Mouse (Mus musculus): Measurements from ENCODE around the gene 1810010D01Rik.
A peak's percentile ranks its signal among the peaks of the same experiment; 100 is the strongest.

Gene 1810010D01Rik

DNA sequence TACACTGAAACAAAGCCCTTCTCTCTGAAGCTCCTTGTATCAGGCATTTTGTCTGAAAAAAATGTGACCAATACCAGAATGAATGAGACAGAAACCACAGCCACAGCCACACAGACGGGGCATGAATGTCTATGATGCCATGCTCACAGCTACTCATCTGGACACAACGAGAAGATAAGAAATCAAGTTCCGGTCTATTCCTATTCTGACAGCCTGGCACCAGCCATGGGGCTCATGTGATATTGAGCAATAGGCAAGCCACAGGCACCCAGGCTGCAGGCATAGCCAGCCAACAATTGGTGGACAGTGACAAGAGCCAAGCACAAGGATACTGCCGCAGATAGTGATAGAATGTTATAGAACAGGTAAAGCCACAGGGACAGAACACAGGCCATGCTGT, 7.6 kb upstream of the 1810010D01Rik start:
- no peak for DNase-seq (ENCODE audit: low spot score)

DNA sequence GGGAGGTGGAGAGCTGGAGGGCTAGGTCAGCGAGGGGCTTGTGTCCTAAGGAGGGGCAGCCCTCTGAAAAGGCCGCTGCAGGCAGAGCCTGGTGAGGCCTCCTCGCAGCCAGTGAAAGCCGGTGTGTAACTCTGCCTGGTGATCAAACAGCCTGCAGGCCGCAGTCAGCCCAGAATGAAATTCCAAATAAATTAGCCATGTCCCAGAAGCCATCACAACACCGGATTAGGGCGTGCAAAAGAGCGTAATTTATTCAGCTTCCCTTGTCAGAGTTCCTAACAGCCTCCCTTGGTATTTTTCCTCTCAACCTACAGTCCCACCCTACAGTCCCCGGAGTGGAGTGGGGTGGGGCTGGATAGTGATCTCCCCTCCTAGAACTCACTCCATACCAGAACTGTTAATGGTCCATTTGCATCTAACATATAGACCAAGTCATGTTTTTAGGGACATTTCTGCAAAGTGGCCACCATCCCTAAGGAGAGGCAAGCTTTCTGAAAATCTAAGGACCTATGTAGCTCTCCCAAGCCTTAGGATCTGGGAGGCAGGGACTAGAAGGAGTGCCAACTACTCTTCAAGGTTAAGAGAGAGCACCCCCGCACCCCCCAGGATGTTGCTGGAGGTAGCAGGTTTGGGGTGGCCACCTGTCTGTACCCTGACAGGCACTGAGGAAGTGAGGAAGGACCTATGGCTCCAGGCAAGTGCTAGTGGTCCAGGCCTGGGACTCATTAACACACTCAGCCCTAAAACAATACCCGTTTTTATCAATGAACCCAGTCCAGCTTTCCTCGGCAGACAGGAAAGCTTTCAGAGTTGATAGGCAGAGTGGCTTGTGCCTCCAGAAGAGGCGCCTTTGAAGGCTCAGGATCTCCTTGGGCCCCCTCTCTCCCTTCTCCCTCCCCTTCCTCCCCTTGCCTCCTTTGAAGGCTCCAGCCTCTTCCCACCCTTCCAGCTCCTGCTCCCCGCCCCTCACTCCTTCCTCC, 4.1 kb upstream of the 1810010D01Rik start:
- DNase-seq (ENCODE audit: low spot score) = no peak

DNA sequence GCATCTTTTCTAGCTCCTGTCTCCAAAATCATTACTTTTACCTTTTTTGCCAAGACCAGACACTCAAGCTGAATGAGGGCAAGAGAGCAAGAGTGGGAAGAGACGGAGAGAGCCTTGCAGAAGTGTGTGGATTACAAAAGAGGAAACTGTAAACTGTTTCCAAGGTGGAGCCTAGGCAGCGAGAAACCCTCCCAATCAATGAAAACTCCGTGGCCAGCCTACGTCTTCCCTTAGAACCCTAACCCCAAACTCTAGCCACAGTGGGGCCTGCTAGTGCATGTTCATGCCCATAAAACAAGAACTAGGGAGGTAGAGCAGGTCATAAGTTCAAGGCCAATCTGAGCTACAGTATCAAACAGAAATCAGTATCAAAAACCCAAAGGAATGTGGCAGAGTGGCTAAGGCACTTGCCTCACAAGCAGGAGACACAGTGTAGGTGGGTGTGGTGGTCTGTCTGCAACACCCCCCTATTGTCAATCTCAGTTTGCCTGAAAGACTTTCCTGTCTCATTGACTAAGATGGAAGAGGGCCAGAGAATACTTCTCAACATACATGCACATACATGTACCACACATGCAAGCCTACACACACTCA, 2.7 kb upstream of the 1810010D01Rik start:
- no peak for DNase-seq (ENCODE audit: low spot score)

DNA sequence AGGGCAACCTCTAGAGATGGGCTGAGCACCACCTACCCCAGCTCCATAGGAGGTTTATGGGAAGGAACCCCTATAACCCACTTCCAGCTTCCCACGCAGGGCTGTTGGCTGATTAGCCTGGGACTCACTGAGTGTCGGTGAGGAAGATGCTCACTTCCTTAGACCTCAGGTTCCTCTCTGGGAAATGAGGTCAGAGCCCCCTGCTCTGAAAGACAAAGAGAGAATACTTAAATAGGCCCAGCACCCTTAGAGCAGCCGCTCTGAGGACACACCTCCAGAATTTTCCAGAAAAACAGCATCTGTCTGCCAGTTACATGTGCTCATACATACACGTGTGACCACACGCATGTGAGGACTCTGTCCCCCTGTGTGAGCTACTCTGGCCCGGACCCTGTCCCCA, 1.1 kb downstream of the 1810010D01Rik start:
- no peak for DNase-seq (ENCODE audit: low spot score)

DNA sequence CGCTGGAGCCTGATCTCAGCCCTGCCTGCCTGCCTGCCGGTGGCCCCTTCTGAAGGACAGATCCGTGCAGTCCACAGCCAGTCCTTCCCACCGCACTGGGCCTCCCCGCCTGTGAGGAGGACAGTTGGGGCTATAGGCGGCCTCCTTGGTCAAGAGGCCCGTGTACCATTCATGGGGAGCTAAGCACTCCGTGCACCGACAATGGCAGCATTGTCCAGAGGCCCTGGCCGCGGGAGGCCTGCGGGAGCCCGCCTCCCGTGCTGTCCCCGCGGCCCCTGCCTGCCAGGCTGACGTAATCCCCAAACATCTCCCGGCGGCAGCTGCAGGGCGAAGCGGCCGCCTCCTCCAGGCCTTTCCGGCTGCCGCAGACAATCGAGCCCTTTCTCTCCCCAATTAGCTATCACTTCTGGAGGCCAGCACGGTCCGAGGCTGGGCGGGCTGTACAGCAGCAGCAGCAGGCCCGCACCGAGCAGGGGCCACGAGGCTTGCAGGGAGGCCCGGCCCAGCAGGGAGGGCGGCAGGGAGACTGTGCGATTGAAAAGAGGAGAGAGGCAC, 1.8 kb downstream of the 1810010D01Rik start:
- peak; percentile 48 for DNase-seq (ENCODE audit: low spot score)

DNA sequence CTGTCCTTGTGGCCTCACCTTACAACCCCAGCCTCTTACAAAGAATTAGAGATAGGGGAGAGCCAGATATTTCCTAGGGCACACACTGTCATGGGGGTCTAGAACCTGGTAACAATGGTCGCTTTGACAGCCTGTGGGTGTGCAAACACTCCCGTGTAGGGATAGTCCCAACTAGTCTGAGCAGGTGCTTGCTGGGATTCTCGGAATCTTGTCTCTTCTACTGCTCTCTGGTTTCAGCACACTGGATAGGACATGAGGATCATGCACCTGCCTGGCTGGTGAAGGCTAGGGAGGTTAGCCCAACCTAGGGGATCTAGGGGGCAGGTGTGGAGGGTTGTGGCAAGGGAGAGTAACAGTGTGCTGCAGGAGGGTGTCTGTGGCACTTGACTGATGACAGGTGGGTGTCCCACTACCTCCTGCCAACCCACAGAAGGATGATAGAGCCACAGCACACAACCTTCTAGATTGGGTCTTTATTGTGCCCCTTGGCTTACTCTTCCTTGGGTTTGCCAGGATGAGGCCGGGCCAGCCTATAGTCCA, 2.5 kb downstream of the 1810010D01Rik start:
- DNase-seq (ENCODE audit: low spot score) = no peak

DNA sequence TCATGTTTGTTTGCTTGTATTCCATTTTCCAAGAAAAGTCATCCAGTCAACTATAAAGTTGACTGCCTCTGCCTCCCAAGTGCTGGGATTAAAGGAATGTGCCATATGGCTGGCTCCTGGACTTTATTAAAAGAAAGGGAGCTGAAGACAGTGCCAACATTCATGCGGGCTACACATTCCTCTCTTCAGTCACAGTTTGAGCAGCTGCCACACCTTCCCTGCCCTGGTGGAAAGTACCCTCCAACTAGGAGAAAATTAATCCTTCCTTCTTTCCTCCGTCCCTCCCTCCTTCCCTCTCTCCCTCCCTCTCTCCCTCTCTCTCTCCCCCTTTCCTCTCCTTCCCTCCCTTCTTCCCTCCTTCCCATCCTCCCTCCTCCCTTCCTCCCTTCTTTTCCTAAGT, 8.2 kb downstream of the 1810010D01Rik start:
- DNase-seq (ENCODE audit: low spot score) = no peak

DNA sequence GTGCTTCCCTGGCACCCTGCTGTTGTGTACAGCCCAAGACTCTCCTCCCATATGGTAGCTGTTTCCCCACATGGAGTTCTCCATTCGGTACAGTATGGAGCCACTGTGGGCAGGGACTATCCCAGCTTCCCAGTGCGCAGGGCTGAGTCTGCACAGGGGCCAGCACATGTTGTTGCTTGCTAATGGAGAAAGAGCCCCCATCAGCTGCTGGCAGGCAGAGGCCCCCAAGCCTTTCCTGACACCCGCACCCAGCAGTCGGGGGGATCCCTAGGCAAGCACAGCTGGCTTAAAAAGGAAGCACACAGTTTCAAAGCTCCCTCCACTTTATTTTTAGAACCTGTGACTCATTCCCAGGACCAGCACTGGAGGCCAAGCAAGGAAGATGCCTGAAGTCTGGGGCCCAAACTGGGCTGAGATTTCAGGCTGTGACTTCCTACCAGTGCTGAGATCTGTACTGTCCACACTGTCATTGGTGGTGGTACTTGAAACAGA, 9.7 kb downstream of the 1810010D01Rik start:
- DNase-seq (ENCODE audit: low spot score) = no peak

DNA sequence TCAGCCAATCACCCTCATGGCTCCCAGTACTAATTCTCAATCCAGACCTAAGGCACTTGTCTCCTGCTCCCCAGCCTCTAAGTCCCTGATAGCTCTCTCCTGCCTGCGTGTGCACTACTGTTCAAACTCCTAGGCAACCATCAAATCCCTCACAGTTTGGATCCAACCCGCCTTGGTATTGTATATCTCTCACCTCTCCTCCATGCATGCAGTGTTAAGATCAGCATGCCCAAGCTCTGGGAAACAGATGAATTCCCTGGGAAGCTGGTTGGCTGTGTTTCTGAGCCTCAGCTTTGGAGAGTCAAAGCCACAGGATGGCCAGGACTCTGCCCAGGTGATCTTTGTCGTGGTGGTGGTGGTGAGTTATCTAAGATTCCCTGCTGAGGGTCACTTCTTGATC, 10.2 kb downstream of the 1810010D01Rik start:
- no peak for DNase-seq (ENCODE audit: low spot score)

DNA sequence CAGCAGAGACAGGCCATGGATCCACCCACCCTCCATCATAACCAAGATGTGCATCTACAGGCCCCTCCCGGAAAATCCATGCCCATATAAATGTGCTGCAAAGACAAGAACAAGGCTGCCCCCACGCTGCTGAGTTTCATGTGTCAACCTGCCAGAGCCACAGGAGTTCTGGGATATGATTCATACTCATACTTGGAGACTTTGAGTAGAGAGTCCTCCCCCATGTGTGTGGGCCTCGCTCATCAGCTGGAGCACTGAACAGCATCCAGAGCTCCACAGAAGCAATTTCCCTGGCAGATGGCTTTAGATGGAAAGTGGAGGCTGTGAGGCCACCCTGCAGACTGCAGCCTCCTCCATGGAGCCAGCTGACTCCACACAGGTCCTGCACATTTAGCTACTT, 10.9 kb downstream of the 1810010D01Rik start:
- DNase-seq (ENCODE audit: low spot score) = no peak

DNA sequence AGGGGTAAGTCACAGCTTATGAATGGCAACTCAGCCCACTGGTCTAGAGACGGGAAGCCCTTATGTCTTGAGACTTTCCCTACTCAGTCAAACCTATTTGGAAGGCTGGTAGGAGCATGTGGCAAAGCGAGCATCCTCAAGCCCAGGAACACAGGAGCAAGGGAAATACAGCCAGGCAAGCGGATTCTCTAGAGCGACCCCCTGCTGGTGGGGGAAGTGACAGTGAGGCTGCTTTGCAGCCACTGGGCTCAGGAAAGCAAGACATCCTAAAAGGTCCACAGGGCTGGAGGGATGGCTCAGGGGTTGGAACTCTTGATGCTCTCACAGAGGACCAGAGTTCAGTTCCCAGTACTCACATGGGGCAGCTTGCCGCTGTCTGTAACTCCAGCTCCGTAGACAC, 11.6 kb downstream of the 1810010D01Rik start:
- no peak for DNase-seq (ENCODE audit: low spot score)

DNA sequence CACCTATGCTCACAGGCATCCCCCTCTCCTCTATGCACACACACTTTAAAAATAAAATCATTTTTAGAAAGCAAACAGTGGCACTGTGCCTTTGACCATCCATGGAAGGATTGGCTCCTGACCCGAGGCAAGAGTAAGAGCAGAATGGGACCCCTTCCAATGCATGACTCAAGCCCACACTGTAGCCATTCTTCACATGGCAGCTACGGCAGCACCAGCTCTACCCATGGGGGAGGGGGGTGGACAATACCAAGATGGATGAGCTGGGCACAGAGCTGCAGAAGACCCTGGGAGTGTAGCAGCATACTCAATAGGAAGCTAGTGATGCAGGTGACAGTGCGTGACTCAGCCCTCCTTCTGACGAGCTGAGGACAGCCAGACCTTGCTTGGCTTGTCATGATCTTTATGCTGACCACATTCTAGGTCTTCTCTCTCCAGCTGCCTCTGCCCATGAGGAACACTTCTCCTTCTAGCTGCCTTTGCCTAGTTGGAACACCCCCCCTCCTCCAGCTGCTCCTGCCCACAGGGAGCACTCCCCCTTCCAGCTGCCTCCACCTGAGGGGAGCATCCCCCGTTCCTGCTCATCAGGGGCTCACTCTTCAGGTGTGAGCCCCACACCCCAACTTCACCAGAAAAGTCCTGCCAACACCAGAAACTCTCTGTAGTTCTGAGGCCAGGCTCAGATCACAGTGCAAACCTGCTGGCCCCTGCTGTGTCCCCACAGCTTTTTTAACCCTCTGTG, 12.6 kb downstream of the 1810010D01Rik start:
- no peak for DNase-seq (ENCODE audit: low spot score)

DNA sequence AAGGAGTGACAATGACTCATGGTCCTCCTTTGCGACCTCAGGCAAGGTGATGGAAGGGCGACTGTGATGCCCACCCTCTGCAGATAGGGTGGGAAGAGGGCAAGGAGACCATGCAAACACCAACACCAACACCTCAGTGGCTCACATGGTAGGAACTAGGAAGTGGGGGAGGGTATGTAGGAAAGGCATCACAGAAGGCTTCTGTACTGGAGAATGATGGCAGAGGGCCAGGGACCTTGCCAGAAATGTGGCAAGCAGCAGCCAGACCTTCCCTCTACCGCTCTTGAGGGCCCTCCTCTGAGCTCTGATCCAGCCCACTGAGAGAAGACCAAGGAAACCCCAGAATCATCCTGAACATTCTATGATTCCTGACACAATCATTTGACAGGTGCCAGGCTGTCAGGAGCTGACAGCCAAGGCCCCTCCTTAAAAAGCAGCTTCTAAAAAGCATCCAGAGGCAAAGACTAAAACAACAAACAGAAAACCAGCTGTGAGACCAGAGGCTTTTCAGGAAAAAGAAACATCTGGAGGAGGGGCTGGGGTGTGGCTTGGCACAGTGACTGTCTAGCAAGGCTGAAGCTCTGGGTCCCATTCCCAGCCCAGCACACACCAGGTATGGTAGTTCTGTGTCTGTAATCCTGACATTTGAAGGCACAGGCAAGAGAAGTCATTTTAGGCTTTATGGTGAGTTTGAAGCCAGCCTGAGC, 13.3 kb downstream of the 1810010D01Rik start:
- peak; percentile 33 for DNase-seq (ENCODE audit: low spot score)

DNA sequence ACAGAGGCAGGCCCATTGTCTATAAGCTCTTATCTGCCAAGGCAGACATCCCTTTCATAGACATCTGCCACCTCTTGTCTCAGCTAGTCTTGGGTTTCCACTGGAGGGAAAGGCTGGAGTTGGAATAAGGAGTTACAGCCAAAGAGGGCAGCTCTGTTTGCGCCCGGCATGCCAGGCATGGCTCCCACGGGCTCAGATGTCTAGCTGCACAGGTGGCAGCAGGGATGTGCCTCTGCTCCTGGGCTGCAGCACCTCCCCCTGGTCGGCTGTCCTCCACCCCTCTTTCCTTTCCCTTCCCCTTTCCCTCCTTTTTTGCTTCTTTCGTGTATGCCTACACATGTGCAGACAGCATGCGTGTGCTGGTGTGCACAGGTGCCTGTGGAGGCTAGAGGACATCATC, 15.1 kb downstream of the 1810010D01Rik start:
- DNase-seq (ENCODE audit: low spot score) = no peak

DNA sequence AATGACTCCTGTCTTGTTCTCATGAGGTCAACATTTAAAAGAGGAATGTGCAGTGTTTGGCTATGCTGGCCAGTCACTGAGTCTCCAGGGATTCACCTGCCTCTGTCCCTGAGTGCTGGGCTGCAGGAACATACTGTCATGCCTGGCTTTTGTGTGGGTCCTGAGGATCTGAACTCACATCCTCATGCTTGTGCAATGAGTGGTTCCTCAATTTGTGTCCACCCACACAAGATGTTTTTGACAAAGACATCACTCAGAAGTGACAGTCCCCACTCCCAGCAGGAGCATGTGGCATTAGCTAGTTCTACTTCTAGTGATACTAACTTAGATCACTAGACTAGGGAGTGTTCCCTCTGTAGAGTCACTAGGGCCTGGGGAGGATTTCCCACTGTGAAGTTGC, 17.4 kb downstream of the 1810010D01Rik start:
- no peak for DNase-seq (ENCODE audit: low spot score)

DNA sequence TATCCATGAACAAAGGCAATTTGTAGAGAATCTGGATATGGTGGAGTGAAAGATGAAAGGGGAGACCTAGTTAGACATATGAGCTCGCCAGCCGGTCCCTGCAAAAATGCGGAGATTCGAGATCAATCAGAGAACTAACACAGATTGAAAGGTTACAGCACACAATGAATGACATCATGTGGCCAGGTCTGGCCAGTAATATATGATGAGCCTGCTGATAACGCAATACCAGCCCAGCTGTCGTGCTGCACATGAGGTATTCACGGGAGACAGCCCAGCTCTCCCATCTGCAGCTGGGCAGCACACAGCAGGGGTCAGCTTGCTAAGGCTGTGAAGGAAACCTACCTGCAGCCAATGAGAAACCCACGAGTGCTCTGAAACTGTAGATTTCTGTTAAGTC, 18.6 kb downstream of the 1810010D01Rik start:
- DNase-seq (ENCODE audit: low spot score) = no peak

DNA sequence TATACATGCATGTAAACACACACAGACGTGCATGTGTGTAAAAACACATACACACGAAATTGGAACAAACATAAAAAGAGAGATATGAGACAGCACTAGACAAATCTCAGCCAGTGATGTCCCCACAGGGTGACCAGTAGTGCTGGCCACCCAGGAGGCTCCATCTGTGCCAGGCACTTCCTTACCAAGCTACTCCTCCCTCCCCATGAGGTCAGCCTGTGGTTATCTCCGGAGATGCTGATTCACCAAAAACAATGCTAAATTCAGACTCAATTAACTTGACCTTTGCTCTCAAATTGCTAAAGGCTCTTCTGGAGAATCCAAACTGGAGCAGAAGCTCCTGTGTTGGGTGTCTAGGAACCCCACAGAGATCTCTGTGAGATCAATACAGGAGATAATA, 20.1 kb downstream of the 1810010D01Rik start:
- DNase-seq (ENCODE audit: low spot score) = no peak

DNA sequence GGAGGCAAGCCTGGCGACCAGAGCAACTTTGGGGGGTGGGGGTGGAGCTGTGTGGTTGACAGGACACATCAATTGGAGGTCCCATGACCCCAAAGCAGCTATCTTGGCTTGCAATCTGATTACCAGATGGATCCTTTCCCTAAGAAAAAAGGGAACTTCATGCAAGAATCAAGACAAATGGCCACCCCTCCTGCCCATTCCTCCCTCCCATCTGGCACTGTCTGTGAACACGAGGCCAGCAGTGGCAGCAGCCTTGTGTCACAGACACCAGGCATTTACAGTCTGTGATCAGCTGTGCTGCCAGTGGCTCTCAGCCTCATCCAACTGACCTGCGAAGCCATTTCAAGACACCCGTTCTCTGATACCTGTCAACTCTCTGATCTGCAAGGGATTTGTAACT, 25.5 kb downstream of the 1810010D01Rik start:
- no peak for DNase-seq (ENCODE audit: low spot score)

DNA sequence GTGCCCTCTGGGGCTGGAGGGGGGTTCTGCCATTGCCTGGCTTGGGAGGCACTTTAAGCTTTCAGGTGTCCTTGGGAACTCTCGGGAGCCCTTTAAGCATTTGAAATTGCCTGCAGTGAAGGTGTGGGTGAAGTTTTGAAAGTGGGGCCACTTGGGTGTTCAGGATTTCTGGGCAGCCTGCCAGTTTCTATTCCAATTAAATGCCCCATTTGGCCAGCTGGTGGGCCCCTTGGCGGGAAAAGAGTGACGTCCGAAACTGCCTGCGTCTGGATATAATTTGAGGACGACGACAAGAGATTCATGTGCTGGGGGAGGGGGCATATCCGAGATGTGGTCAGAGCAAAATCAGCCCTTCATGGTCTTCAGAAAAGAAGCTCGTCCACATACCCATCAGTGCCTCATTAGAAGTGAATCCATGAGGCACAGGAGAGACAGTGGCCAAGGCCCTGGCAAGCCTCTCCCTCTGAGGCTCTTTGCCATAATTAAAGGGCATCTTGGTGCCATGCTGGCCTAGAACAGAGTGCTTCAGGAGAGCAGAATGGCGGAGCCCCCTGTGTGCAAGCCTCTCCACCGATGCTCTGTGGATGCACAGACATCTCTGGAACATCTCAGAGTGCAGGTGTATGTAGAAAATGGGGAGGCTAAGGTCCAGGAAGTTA, 26.4 kb downstream of the 1810010D01Rik start:
- no peak for DNase-seq (ENCODE audit: low spot score)

DNA sequence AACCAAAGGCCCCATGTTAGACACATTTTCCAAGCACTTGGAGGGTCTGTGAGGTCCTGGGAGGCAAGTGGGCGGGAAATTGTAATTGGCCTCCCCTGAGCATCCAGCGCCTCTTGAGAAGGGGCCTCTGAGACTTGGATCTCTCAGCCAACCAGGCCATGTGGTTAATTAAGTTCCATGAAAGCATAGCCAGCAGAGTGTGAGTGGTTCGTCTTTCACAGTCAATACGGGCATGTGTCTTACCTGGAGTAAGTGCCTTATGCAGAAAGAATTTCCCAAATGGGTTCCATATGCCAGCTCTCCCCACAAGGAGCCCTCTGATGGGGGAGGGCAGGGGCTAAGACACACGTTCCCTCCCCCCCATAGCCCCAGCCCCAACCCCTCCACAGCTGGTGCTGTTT, 28.2 kb downstream of the 1810010D01Rik start:
- no peak for DNase-seq (ENCODE audit: low spot score)
